Mouse (Mus musculus): ENCODE measurements around the gene Clmn. TPM values are rescaled to one million over a fixed set of nuclear protein-coding genes. Genes with fewer than 3 reads are reported as not detected.

Gene Clmn
- total and polyA plus RNA-seq, 3 experiments, result not detected

GRCm38 (mm10) chr12:104838987-104839386 is 25.9 kb downstream of the Clmn start:
- Histone ChIP-seq H3K27ac (ENCODE audit: control insufficient read depth, low read depth, low read length) (no peak overlapping the region), H3K4me1 (ENCODE audit: control insufficient read depth in 1 of 2, insufficient read depth in 2 of 2, low read length in 2 of 2) (peaks cover 3 to 12% of the 10 kb centered on the region in 2 experiments; a peak in 3 of 4 replicates), H3K27me3 (ENCODE audit: control insufficient read depth in 1 of 2, insufficient read depth in 2 of 2, low read length in 2 of 2) (no peaks in the 10 kb centered on the region), H3K9me3 (replicated peaks; ENCODE audit: insufficient read depth, low read length) (no peaks in the 10 kb centered on the region), H3K36me3 (ENCODE audit: control insufficient read depth in 1 of 2, insufficient read depth in 2 of 2, low read length in 2 of 2) (peaks cover 0 to 2% of the 10 kb centered on the region in 2 experiments; a peak in 1 of 4 replicates), H3K79me2 (ENCODE audit: control insufficient read depth, insufficient read depth, low read length, poor library complexity) (no peaks in the 10 kb centered on the region), H3K4me3 (ENCODE audit: control insufficient read depth in 1 of 2, insufficient read depth in 1 of 2, low read depth in 2 of 2, low read length in 2 of 2) (no peak overlapping the region), H3K9ac (ENCODE audit: control insufficient read depth, low read depth, low read length, poor library complexity, severe bottlenecking) (no peak overlapping the region)
- no peak for DNase-seq (ENCODE audit: low read depth, low spot score)
- no peak for TF ChIP-seq USF2 (IDR thresholded peaks at IDR 0.05; ENCODE audit: borderline replicate concordance in 1 of 2, insufficient read depth in 1 of 2, low read depth in 1 of 2, low read length in 2 of 2)
- no peak for TF ChIP-seq MEF2A (IDR thresholded peaks at IDR 0.05; ENCODE audit: extremely low read depth, insufficient replicate concordance, low read depth, low read length, poor library complexity, severe bottlenecking)
- no peak for TF ChIP-seq POLR2A (IDR thresholded peaks at IDR 0.05; ENCODE audit: control insufficient read depth in 1 of 2, insufficient read depth in 1 of 2, low read depth in 1 of 2, low read length in 2 of 2, poor library complexity in 1 of 2)
- no peak for TF ChIP-seq POLR2AphosphoS5 (IDR thresholded peaks at IDR 0.05; ENCODE audit: borderline replicate concordance, low read depth, low read length)
- TF ChIP-seq POLR2AphosphoS2 (IDR thresholded peaks at IDR 0.05; ENCODE audit: low read length), result no peak
- peak in 2 of 3 experiments; percentile 34 to 58; a peak in 5 of 6 replicates for TF ChIP-seq CTCF (IDR thresholded peaks at IDR 0.05 in 2 of 3, conservative IDR thresholded peaks at IDR 0.05 in 1 of 3; ENCODE audit: control insufficient read depth in 1 of 3, insufficient read depth in 1 of 3, low read depth in 2 of 3, low read length in 3 of 3, poor library complexity in 1 of 3, severe bottlenecking in 1 of 3)
- peak; percentile 24 for TF ChIP-seq SMC3 (IDR thresholded peaks at IDR 0.05; ENCODE audit: low read depth, low read length)

GRCm38 (mm10) chr12:104838462-104838861 is 26.4 kb downstream of the Clmn start:
- H3K27ac ChIP-seq (ENCODE audit: control insufficient read depth, low read depth, low read length), result no peak overlapping the region
- no peaks in the 10 kb centered on the region for H3K27me3 ChIP-seq (ENCODE audit: control insufficient read depth in 1 of 2, insufficient read depth in 2 of 2, low read length in 2 of 2)
- no peaks in the 10 kb centered on the region for H3K79me2 ChIP-seq (ENCODE audit: control insufficient read depth, insufficient read depth, low read length, poor library complexity)
- DNase-seq (ENCODE audit: low read depth, low spot score), result no peak
- no peak for TF ChIP-seq POLR2A (IDR thresholded peaks at IDR 0.05; ENCODE audit: control insufficient read depth in 1 of 2, insufficient read depth in 1 of 2, low read depth in 1 of 2, low read length in 2 of 2, poor library complexity in 1 of 2)
- TF ChIP-seq ZMIZ1 (IDR thresholded peaks at IDR 0.05; ENCODE audit: low read depth, low read length), result no peak
- no peak for TF ChIP-seq POLR2AphosphoS2 (IDR thresholded peaks at IDR 0.05; ENCODE audit: low read length)
- no peak for TF ChIP-seq MAX (IDR thresholded peaks at IDR 0.05; ENCODE audit: low read length)
- TF ChIP-seq SMC3 (IDR thresholded peaks at IDR 0.05; ENCODE audit: low read depth, low read length), result no peak
- TF ChIP-seq TAL1 (IDR thresholded peaks at IDR 0.05; ENCODE audit: low read length), result no peak
- no peak for TF ChIP-seq GABPA (IDR thresholded peaks at IDR 0.05; ENCODE audit: low read depth, low read length)
- TF ChIP-seq TBP (IDR thresholded peaks at IDR 0.05; ENCODE audit: low read depth, low read length), result no peak
- TF ChIP-seq MEF2A (IDR thresholded peaks at IDR 0.05; ENCODE audit: extremely low read depth, insufficient replicate concordance, low read depth, low read length, poor library complexity, severe bottlenecking), result no peak
- no peak for TF ChIP-seq RAD21 (IDR thresholded peaks at IDR 0.05; ENCODE audit: low read depth, low read length)
- no peak for TF ChIP-seq MYC (IDR thresholded peaks at IDR 0.05; ENCODE audit: low read depth, low read length)
- no peak for TF ChIP-seq E2F4 (IDR thresholded peaks at IDR 0.05; ENCODE audit: borderline replicate concordance, low read depth, low read length)
- TF ChIP-seq ZC3H11A (IDR thresholded peaks at IDR 0.05; ENCODE audit: low read depth, low read length), result no peak
- no peak for TF ChIP-seq CHD1 (IDR thresholded peaks at IDR 0.05; ENCODE audit: low read depth, low read length)
- no peak for TF ChIP-seq CHD2 (IDR thresholded peaks at IDR 0.05; ENCODE audit: low read length)
- no peak for TF ChIP-seq MAZ (IDR thresholded peaks at IDR 0.05; ENCODE audit: low read depth, low read length)
- no peak for TF ChIP-seq ELF1 (IDR thresholded peaks at IDR 0.05; ENCODE audit: low read depth, low read length)
- no peak overlapping the region for H3K4me3 ChIP-seq (ENCODE audit: control insufficient read depth in 1 of 2, insufficient read depth in 1 of 2, low read depth in 2 of 2, low read length in 2 of 2)
- H3K9me3 ChIP-seq (replicated peaks; ENCODE audit: insufficient read depth, low read length), result no peaks in the 10 kb centered on the region
- peaks cover 0 to 2% of the 10 kb centered on the region in 2 experiments; a peak in 1 of 4 replicates for H3K36me3 ChIP-seq (ENCODE audit: control insufficient read depth in 1 of 2, insufficient read depth in 2 of 2, low read length in 2 of 2)
- H3K9ac ChIP-seq (ENCODE audit: control insufficient read depth, low read depth, low read length, poor library complexity, severe bottlenecking), result no peak overlapping the region
- H3K4me1 ChIP-seq (ENCODE audit: control insufficient read depth in 1 of 2, insufficient read depth in 2 of 2, low read length in 2 of 2), result peaks cover 3 to 12% of the 10 kb centered on the region in 2 experiments; a peak in 3 of 4 replicates
